Mouse (Mus musculus): ENCODE results near the gene Ddx5. TPM values are rescaled to one million over a fixed set of nuclear protein-coding genes. Genes with fewer than 3 reads are reported as not detected.

Gene Ddx5
- polyA plus RNA-seq, 1 experiment from 2014 or later = 537 TPM

DNA sequence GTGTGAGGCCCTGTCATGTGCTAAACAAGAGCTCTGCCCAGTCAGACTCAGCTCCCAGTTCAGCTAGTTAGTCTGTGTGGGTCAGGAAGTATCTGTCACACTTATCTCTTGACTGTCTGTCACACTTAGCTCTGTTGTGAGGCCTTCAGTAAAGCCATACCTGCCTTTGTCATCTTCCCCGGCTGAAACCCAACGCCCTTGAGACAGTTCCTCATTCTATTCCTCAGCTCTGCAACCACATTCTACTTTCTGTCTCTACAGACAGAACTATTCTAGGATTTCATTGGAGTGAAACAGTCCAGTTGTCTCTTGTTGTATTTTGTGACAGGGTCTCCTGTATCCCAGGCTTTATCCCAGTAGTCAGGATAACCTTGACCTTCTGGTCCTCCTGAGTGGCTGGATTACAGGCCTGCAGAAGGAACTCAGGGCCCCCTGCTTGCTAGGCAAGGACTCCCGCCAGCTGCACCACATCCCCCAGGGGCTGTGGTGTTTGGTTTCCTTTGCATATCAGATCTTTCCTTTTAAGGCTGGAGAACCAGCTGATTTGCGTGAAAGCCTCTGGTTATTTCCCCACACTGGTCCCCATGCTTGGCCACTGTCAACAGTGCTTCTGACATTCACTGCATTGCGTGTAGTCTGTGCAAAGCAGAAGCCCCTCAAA, 26.7 kb downstream of the Ddx5 start:
- WGBS = 41% methylated on average over 5 of the region's 5 CpGs
- H3K4me3 ChIP-seq (replicated peaks; ENCODE audit: low read depth, low read length) = no peak overlapping the region
- H3K4me2 ChIP-seq (ENCODE audit: low read length) = no peak overlapping the region
- H3K27ac ChIP-seq (replicated peaks; ENCODE audit: low read depth, low read length) = peak overlapping the region; percentile 37; the same call in 1 of the 2 replicates
- no peaks in the 10 kb centered on the region for H3K9me3 ChIP-seq (ENCODE audit: control insufficient read depth, low read length)
- peaks cover 17% of the 10 kb centered on the region; the same call in 1 of the 2 replicates for H3K36me3 ChIP-seq (ENCODE audit: control insufficient read depth, insufficient read depth, low read length)
- no peak for DNase-seq
- no peaks in the 10 kb centered on the region for H3K27me3 ChIP-seq (ENCODE audit: control insufficient read depth, insufficient read depth, low read length)
- ATAC-seq (ENCODE audit: low FRiP score, low TSS enrichment) = no peak
- H3K9ac ChIP-seq (replicated peaks; ENCODE audit: low read length) = no peak overlapping the region
- no peaks in the 10 kb centered on the region for H3K4me1 ChIP-seq (ENCODE audit: control insufficient read depth, insufficient read depth, low read length)

GRCm38 (mm10) chr11:106760511-106760910, 28.5 kb downstream of the Ddx5 start:
- ATAC-seq (ENCODE audit: low FRiP score, low TSS enrichment) = no peak
- Histone ChIP-seq H3K36me3 (ENCODE audit: control insufficient read depth, insufficient read depth, low read length) (0 out of 2 replicates have a peak, but pooled peaks cover 3% of the 10 kb centered on the region), H3K4me1 (ENCODE audit: control insufficient read depth, insufficient read depth, low read length) (no peaks in the 10 kb centered on the region), H3K9me3 (ENCODE audit: control insufficient read depth, low read length) (no peaks in the 10 kb centered on the region), H3K4me3 (replicated peaks; ENCODE audit: low read depth, low read length) (no peak overlapping the region), H3K27ac (replicated peaks; ENCODE audit: low read depth, low read length) (no peak overlapping the region), H3K4me2 (ENCODE audit: low read length) (no peak overlapping the region), H3K9ac (replicated peaks; ENCODE audit: low read length) (no peak overlapping the region), H3K27me3 (ENCODE audit: control insufficient read depth, insufficient read depth, low read length) (no peaks in the 10 kb centered on the region)
- DNase-seq = no peak
- 94% methylated on average over 5 of the region's 5 CpGs for WGBS

DNA sequence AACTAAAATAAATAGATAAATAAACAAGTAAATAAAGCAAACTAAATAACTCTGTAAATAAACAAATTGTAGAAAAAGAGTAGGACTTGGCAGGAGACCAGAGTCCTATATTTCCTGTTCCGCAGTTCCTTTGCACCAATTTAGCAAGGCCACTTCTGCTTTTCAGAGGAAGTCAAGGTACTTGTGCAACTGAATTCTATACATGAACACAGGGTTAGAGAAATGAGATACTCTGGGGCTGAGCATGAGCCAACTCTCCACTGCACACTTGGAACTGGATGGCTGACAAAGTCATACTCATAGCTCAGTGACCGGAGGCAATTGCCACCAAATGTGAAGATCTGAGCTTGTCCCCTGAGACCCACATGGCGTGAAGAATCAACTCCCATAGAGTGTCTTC, 30.0 kb downstream of the Ddx5 start:
- Histone ChIP-seq H3K4me1 (ENCODE audit: control insufficient read depth, insufficient read depth, low read length) (no peaks in the 10 kb centered on the region), H3K27ac (replicated peaks; ENCODE audit: low read depth, low read length) (no peak overlapping the region), H3K27me3 (ENCODE audit: control insufficient read depth, insufficient read depth, low read length) (no peaks in the 10 kb centered on the region), H3K9ac (replicated peaks; ENCODE audit: low read length) (no peak overlapping the region), H3K4me2 (ENCODE audit: low read length) (no peak overlapping the region), H3K36me3 (ENCODE audit: control insufficient read depth, insufficient read depth, low read length) (no peaks in the 10 kb centered on the region), H3K9me3 (ENCODE audit: control insufficient read depth, low read length) (no peaks in the 10 kb centered on the region), H3K4me3 (replicated peaks; ENCODE audit: low read depth, low read length) (no peak overlapping the region)
- DNase-seq (no peak), ATAC-seq (ENCODE audit: low FRiP score, low TSS enrichment) (no peak)
- 94% methylated on average over 3 of the region's 3 CpGs for WGBS

DNA sequence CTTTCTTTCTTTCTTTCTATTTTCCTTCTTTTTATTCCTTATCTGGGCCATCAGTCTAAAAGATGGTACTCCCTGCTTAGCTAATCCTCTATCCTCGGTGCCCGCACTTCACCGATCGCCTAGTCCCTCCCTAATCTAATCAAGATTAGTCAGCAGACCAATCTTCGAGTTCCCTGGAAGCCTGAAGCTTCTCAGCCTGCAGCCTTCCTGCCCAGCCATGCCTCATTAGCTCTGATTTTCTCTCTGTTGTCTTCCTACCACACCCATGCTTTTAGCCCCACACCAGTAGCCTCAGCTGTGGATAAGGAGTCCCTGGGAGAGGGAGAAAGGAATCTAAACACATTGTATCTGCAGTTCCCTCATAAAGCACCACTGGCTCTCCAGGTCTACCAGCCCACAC, 33.4 kb downstream of the Ddx5 start:
- 20% methylated on average over 5 of the region's 5 CpGs for WGBS
- DNase-seq = no peak

DNA sequence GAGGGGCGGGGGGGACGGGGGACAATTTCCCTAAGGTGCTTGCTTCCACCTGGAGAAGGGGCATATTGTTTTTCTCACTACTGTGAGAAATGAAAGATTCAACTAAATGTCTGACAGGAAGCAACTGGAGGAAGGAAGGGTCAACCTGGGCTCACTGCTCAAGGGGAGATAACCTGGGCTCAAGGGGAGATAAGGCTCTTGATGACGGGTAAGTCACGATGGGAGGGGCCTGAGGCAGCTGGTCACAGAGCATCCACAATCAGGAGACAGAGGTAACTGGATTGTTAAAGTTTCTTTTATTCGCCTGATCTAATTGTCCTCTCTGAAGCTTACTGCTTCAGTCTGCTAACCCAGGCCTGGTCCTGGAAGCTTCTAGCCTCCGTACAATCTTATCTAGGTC, 35.7 kb downstream of the Ddx5 start:
- H3K4me1 ChIP-seq (ENCODE audit: control insufficient read depth, insufficient read depth, low read length) = no peaks in the 10 kb centered on the region
- H3K9ac ChIP-seq (replicated peaks; ENCODE audit: low read length) = no peak overlapping the region
- H3K36me3 ChIP-seq (ENCODE audit: control insufficient read depth, insufficient read depth, low read length) = no peaks in the 10 kb centered on the region
- no peak overlapping the region for H3K4me2 ChIP-seq (ENCODE audit: low read length)
- H3K27me3 ChIP-seq (ENCODE audit: control insufficient read depth, insufficient read depth, low read length) = no peaks in the 10 kb centered on the region
- WGBS = 86% methylated on average over 6 of the region's 6 CpGs
- H3K9me3 ChIP-seq (ENCODE audit: control insufficient read depth, low read length) = no peaks in the 10 kb centered on the region
- ATAC-seq (ENCODE audit: low FRiP score, low TSS enrichment) = no peak
- H3K4me3 ChIP-seq (replicated peaks; ENCODE audit: low read depth, low read length) = no peak overlapping the region
- H3K27ac ChIP-seq (replicated peaks; ENCODE audit: low read depth, low read length) = no peak overlapping the region
- DNase-seq = no peak

More for the DNA sequence above, 33.4 kb downstream of the Ddx5 start:
- Histone ChIP-seq H3K36me3 (ENCODE audit: control insufficient read depth, insufficient read depth, low read length) (no peaks in the 10 kb centered on the region), H3K9me3 (ENCODE audit: control insufficient read depth, low read length) (no peaks in the 10 kb centered on the region), H3K4me2 (ENCODE audit: low read length) (no peak overlapping the region), H3K27me3 (ENCODE audit: control insufficient read depth, insufficient read depth, low read length) (no peaks in the 10 kb centered on the region), H3K4me3 (replicated peaks; ENCODE audit: low read depth, low read length) (no peak overlapping the region), H3K4me1 (ENCODE audit: control insufficient read depth, insufficient read depth, low read length) (no peaks in the 10 kb centered on the region), H3K9ac (replicated peaks; ENCODE audit: low read length) (no peak overlapping the region), H3K27ac (replicated peaks; ENCODE audit: low read depth, low read length) (no peak overlapping the region)
- ATAC-seq (ENCODE audit: low FRiP score, low TSS enrichment) = no peak

DNA sequence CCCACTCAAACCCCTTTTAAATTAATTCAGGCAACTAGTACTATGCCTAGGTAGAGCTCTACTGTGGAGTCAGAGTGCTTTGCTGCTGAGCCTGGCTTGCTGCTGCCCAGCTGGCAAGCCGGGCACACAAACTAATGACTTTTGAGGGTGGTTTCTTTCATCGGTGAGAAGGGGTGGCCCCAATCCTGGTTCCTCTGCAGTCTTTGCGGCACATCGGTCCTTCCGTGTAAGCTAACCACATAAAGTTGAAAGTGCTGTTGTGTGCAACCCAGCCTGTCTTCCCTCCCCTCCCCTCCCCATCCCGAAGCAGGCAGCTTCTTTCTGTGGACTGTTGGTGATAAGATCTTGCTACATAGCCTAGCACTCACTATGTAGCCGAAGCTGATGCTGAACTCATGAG, 36.9 kb downstream of the Ddx5 start:
- no peaks in the 10 kb centered on the region for H3K4me1 ChIP-seq (ENCODE audit: control insufficient read depth, insufficient read depth, low read length)
- no peak overlapping the region for H3K27ac ChIP-seq (replicated peaks; ENCODE audit: low read depth, low read length)
- H3K27me3 ChIP-seq (ENCODE audit: control insufficient read depth, insufficient read depth, low read length) = no peaks in the 10 kb centered on the region
- no peak for DNase-seq
- WGBS = 91% methylated on average over 7 of the region's 7 CpGs
- no peak for ATAC-seq (ENCODE audit: low FRiP score, low TSS enrichment)
- no peak overlapping the region for H3K9ac ChIP-seq (replicated peaks; ENCODE audit: low read length)
- 0 out of 2 replicates have a peak, but pooled peaks cover 4% of the 10 kb centered on the region for H3K9me3 ChIP-seq (ENCODE audit: control insufficient read depth, low read length)
- H3K4me3 ChIP-seq (replicated peaks; ENCODE audit: low read depth, low read length) = no peak overlapping the region
- H3K4me2 ChIP-seq (ENCODE audit: low read length) = no peak overlapping the region
- no peaks in the 10 kb centered on the region for H3K36me3 ChIP-seq (ENCODE audit: control insufficient read depth, insufficient read depth, low read length)

DNA sequence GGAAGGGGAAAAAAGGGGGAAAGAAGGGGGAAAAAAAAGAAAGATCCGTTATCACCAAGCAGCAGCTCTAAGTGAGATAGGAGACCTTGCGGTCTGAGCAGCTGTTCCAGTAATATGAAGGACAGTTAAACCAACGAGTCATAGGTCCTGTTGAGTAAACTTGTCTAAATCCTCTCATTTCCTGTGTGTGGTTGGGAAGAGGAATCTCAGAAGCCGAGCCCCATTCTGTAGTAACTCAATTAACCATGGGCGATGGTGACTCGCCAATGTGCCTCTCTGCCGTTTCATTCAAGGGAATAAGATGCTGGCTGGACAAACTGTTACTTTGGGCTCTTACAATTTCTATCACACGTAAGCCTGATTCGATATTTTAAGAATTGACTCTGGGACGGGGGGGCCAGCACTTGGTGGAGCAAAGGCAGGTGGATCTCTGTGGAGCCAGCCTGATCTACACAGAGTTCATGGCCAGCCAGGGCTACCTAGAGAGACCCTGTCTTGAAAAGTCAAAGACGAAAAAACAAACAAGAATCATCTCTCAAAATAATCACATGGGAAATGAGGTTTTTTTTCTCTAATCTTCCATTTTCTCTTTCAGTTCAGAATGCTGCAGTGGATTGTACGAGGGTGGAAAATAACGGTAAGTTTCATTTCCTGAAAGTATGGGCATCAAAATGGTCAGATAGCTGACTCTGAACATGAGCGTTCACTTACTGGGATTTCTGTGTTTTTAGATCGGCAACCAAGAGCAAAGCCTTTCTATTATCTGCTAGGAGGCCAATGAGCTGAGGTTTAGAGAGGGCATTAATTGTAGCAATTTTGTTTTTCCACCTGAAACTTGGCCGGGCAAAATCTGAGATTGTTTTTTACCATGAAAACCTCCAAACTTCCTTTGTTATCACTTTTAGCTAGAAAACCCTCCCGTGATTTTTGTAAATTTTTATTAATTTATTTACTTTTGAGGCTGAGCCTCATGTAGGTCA, 37.7 kb downstream of the Ddx5 start, which contains the start of gene Milr1:
Gene Milr1 (plus strand): TSS at position 188 of the 980 bp plus-strand sequence.
- DNase-seq = no peak
- H3K9me3 ChIP-seq (ENCODE audit: control insufficient read depth, low read length) = 0 out of 2 replicates have a peak, but pooled peaks cover 4% of the 10 kb centered on the region
- no peak within 1 kb of the TSS for H3K4me2 ChIP-seq (ENCODE audit: low read length)
- H3K9ac ChIP-seq (replicated peaks; ENCODE audit: low read length) = no peak within 1 kb of the TSS
- 91% methylated on average over 17 of the region's 17 CpGs for WGBS
- H3K4me1 ChIP-seq (ENCODE audit: control insufficient read depth, insufficient read depth, low read length) = no peaks in the 10 kb centered on the region
- no peaks in the 10 kb centered on the region for H3K36me3 ChIP-seq (ENCODE audit: control insufficient read depth, insufficient read depth, low read length)
- no peak for ATAC-seq (ENCODE audit: low FRiP score, low TSS enrichment)
- H3K27me3 ChIP-seq (ENCODE audit: control insufficient read depth, insufficient read depth, low read length) = no peaks in the 10 kb centered on the region
- no peak within 1 kb of the TSS for H3K27ac ChIP-seq (replicated peaks; ENCODE audit: low read depth, low read length)
- no peak within 1 kb of the TSS for H3K4me3 ChIP-seq (replicated peaks; ENCODE audit: low read depth, low read length)

DNA sequence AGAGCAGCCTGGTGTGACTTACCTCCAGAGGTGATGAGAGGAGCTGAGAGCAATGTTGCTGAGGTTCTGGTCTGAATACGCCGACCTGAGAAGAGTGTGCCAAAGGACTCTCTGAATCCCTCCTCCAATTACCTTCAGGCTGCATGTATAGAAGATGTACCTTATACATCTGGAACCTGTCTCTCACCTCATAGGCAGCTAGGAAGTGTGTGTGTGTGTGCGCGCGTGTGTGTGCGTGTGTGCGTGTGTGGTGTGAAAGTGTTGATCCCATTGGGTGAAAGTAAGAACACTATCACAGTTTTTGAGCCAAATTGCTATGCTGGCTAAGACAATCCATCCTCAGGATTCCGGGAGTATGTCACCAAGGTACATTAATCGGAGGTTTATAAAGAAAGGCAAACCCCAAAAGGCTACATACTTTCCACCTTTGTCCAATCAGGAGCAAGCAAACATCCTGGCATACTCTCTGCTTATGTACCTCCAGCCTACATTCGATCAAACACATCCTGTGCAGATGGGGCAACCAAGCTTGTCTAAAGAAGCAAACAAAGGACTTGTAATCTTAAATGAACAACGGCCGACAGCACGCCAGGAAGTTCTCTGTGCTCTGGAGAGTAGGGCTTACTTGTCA, 38.7 kb downstream of the Ddx5 start, which contains the start of gene Pecam1:
Gene Pecam1 (minus strand): TSS at position 508 of the 631 bp plus-strand sequence.
- no peak within 1 kb of the TSS for H3K9ac ChIP-seq (replicated peaks; ENCODE audit: low read length)
- no peaks in the 10 kb centered on the region for H3K4me1 ChIP-seq (ENCODE audit: control insufficient read depth, insufficient read depth, low read length)
- no peak within 1 kb of the TSS for H3K4me2 ChIP-seq (ENCODE audit: low read length)
- no peak within 1 kb of the TSS for H3K27ac ChIP-seq (replicated peaks; ENCODE audit: low read depth, low read length)
- WGBS = 88% methylated on average over 13 of the region's 13 CpGs
- no peak for ATAC-seq (ENCODE audit: low FRiP score, low TSS enrichment)
- no peak for DNase-seq
- H3K9me3 ChIP-seq (ENCODE audit: control insufficient read depth, low read length) = 0 out of 2 replicates have a peak, but pooled peaks cover 4% of the 10 kb centered on the region
- H3K36me3 ChIP-seq (ENCODE audit: control insufficient read depth, insufficient read depth, low read length) = no peaks in the 10 kb centered on the region
- H3K27me3 ChIP-seq (ENCODE audit: control insufficient read depth, insufficient read depth, low read length) = no peaks in the 10 kb centered on the region
- no peak within 1 kb of the TSS for H3K4me3 ChIP-seq (replicated peaks; ENCODE audit: low read depth, low read length)
